Mouse (Mus musculus): ENCODE results near the gene Cav2.

DNA sequence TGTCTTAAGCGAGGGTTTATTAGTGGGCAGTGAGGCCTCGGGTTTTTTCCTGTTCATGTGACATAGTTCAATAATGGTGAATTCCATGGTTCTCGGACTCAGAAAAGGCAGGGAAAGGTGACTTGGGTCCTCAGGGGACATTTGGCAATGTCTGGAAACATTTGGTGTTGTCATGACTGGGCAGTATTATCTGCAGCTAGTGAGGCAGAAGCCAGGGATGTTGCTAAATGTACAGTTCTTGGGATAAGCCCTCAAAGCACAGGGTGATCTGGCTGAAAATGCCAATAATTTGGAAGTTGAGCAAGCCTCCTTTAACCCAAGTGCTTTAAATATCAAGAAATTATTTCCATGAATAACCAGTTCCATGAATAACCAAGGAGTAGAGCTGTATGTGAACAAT is 2.6 kb upstream of the Cav2 start:
- TF ChIP-seq TCF12 (IDR thresholded peaks at IDR 0.05; ENCODE audit: low read depth, low read length) (no peak), POLR2A (IDR thresholded peaks at IDR 0.05; ENCODE audit: low read depth, low read length) (no peak), USF2 (conservative IDR thresholded peaks at IDR 0.05; ENCODE audit: low read depth, low read length) (no peak)
